Mouse (Mus musculus) liver, postnatal 0 days (tissue): Measurements from ENCODE around the gene Acox2. TPM values are rescaled to one million over a fixed set of nuclear protein-coding genes. Genes with fewer than 3 reads are reported as not detected.

ENCODE experiments used
- ATAC-seq: fragments of 200-750 bp; cut with Nextera tagmentation; 2 replicates; pipeline ENCODE4 v1.8.0; 2017; ENCODE audit warnings: mild to moderate bottlenecking, moderate library complexity
- DNase-seq: peaks from one replicate; pipeline ENCODE4 v3.0.0-alpha.2; 2016
- H3K27ac ChIP-seq: fragments of 300-500 bp; sonication (generic); 2 replicates; pipeline ENCODE4 v1.5.1; 2014; ENCODE audit warnings: antibody characterized with exemption, moderate library complexity, mild to moderate bottlenecking, low read depth
- H3K27me3 ChIP-seq: fragments of 300-500 bp; sonication (generic); 2 replicates; pipeline ENCODE4 v1.6.1; 2014; ENCODE audit warnings: low read length, control low read depth, mixed read lengths; ENCODE audit not compliant: insufficient read depth
- H3K36me3 ChIP-seq: fragments of 300-500 bp; sonication (generic); replicated peaks from 2 replicates; pipeline ENCODE4 v1.6.1; 2014; ENCODE audit warnings: mild to moderate bottlenecking, control low read depth, low read length, moderate library complexity, mixed read lengths; ENCODE audit not compliant: insufficient read depth
- H3K4me1 ChIP-seq: fragments of 300-500 bp; sonication (generic); 2 replicates; pipeline ENCODE4 v1.6.1; 2014; ENCODE audit warnings: antibody characterized with exemption, mild to moderate bottlenecking, control low read depth; ENCODE audit not compliant: insufficient read depth
- H3K4me2 ChIP-seq: fragments of 300-500 bp; sonication (generic); 2 replicates; pipeline ENCODE4 v1.6.1; 2014; ENCODE audit warnings: low read depth, mild to moderate bottlenecking, low read length, moderate library complexity, mixed read lengths
- H3K4me3 ChIP-seq: fragments of 300-500 bp; sonication (generic); 2 replicates; pipeline ENCODE4 v1.5.1; 2014; ENCODE audit warnings: low read depth, low read length
- H3K9ac ChIP-seq: fragments of 300-500 bp; sonication (generic); replicated peaks from 2 replicates; pipeline ENCODE4 v1.6.1; 2014; ENCODE audit warnings: mild to moderate bottlenecking, moderate library complexity
- H3K9me3 ChIP-seq: fragments of 300-500 bp; sonication (generic); 2 replicates; pipeline ENCODE4 v1.6.1; 2016; ENCODE audit warnings: mild to moderate bottlenecking, control low read depth, low read length, mixed read lengths
- CTCF ChIP-seq: sonication (generic); IDR thresholded peaks from 2 replicates; pipeline ENCODE4 v1.5.1; 2016; ENCODE audit warnings: antibody characterized with exemption, low read depth
- EP300 ChIP-seq: IDR thresholded peaks from 2 replicates; pipeline ENCODE4 v1.6.1; 2016; ENCODE audit warnings: antibody characterized with exemption, low read depth, mild to moderate bottlenecking
- WGBS: fragments of 180-500 bp; shearing (Covaris S2); extraction: QIAGEN DNeasy Blood & Tissue Kit; methylation state at CpG from one replicate; pipeline ENCODE4 v1.1.7; 2014; ENCODE audit not compliant: insufficient replicate concordance; 5-methylcytosine and 5-hydroxymethylcytosine counted together
- polyA plus RNA-seq: library from polyadenylated mRNA; unstranded; fragments of >200 nt; fragmentation: Nextera tagmentation; extraction: Ambion mirVana; gene quantifications from 2 replicates; pipeline ENCODE4 v1.2.1, GENCODE M21; 2015

Gene Acox2
- polyA plus RNA-seq, 1 experiment from 2014 or later = 66.7 TPM

- H3K27me3 ChIP-seq = no peaks in the 10 kb centered on the region
- DNase-seq = no peak
- H3K9me3 ChIP-seq = no peaks in the 10 kb centered on the region
- TF ChIP-seq CTCF (no peak), EP300 (no peak)
- no peak overlapping the region for H3K9ac ChIP-seq
- H3K36me3 ChIP-seq = no peaks in the 10 kb centered on the region
- peak overlapping the region; percentile 96 for H3K27ac ChIP-seq
- H3K4me1 ChIP-seq = peaks cover 4% of the 10 kb centered on the region; the same call in 1 of the 2 replicates
- ATAC-seq = no peak
- H3K4me2 ChIP-seq = no peak overlapping the region
- 54% methylated on average over 5 of the region's 5 CpGs for WGBS
- H3K4me3 ChIP-seq = no peak overlapping the region
Measured at GRCm38 (mm10) chr14:8260214-8260613, 1.1 kb upstream of the Acox2 start.

- Histone ChIP-seq H3K4me1 (peaks cover 4% of the 10 kb centered on the region; the same call in 1 of the 2 replicates), H3K27me3 (no peaks in the 10 kb centered on the region), H3K9me3 (no peaks in the 10 kb centered on the region), H3K9ac (peak overlapping the region; percentile 74), H3K27ac (peak overlapping the region; percentile 96), H3K4me2 (peak overlapping the region; percentile 69), H3K4me3 (peak overlapping the region; percentile 43), H3K36me3 (no peaks in the 10 kb centered on the region)
- DNase-seq = peak; percentile 24
- 41% methylated on average over 3 of the region's 3 CpGs for WGBS
- TF ChIP-seq EP300 (no peak), CTCF (no peak)
- peak; percentile 54 for ATAC-seq
Measured at GRCm38 (mm10) chr14:8258752-8259151, 401 bp downstream of the Acox2 start.

GRCm38 (mm10) chr14:8258335-8258627, 872 bp downstream of the Acox2 start:
- Histone ChIP-seq H3K36me3 (no peaks in the 10 kb centered on the region), H3K27me3 (no peaks in the 10 kb centered on the region), H3K4me3 (peak overlapping the region; percentile 43), H3K9me3 (no peaks in the 10 kb centered on the region), H3K4me1 (peaks cover 4% of the 10 kb centered on the region; the same call in 1 of the 2 replicates), H3K4me2 (peak overlapping the region; percentile 69), H3K9ac (peak overlapping the region; percentile 74), H3K27ac (peak overlapping the region; percentile 96)
- DNase-seq (peak; percentile 15), ATAC-seq (0 out of 2 replicates have a peak, but pooled peaks have one; percentile 2)
- TF ChIP-seq EP300 = no peak
- no peak for TF ChIP-seq CTCF
- 20% methylated on average over 3 of the region's 3 CpGs for WGBS

- TF ChIP-seq CTCF = no peak
- TF ChIP-seq EP300 = no peak
- Histone ChIP-seq H3K4me2 (peak overlapping the region; percentile 69), H3K27me3 (no peaks in the 10 kb centered on the region), H3K27ac (peak overlapping the region; percentile 96), H3K9me3 (no peaks in the 10 kb centered on the region), H3K4me1 (peaks cover 4% of the 10 kb centered on the region; the same call in 1 of the 2 replicates), H3K4me3 (peak overlapping the region; percentile 43), H3K36me3 (no peaks in the 10 kb centered on the region), H3K9ac (peak overlapping the region; percentile 74)
- DNase-seq (peak; percentile 24), ATAC-seq (peak; percentile 18; the same call in 1 of the 2 replicates)
- WGBS = 40% methylated on average over 7 of the region's 7 CpGs
Measured at GRCm38 (mm10) chr14:8257521-8258334, 1.4 kb downstream of the Acox2 start.

- WGBS = 40% methylated on average over 5 of the region's 5 CpGs
- ATAC-seq = peak; percentile 65
- H3K4me3 ChIP-seq = peak overlapping the region; percentile 43
Measured at GRCm38 (mm10) chr14:8256881-8257280, 2.3 kb downstream of the Acox2 start.

GRCm38 (mm10) chr14:8256072-8256471, 3.1 kb downstream of the Acox2 start:
- 63% methylated on average over 6 of the region's 6 CpGs for WGBS
- Histone ChIP-seq H3K4me3 (no peak overlapping the region; the same call in 1 of the 2 replicates), H3K27ac (peak overlapping the region; percentile 96; the same call in 1 of the 2 replicates), H3K4me2 (peak overlapping the region; percentile 69), H3K36me3 (no peaks in the 10 kb centered on the region; the same call in 1 of the 2 replicates), H3K27me3 (no peaks in the 10 kb centered on the region), H3K9me3 (no peaks in the 10 kb centered on the region), H3K4me1 (peaks cover 4% of the 10 kb centered on the region; the same call in 1 of the 2 replicates), H3K9ac (peak overlapping the region; percentile 74; the same call in 1 of the 2 replicates)
- TF ChIP-seq EP300 = no peak
- no peak for TF ChIP-seq CTCF
- ATAC-seq = no peak
- no peak for DNase-seq

More at GRCm38 (mm10) chr14:8256881-8257280, 2.3 kb downstream of the Acox2 start:
- TF ChIP-seq CTCF (no peak), EP300 (no peak)
- Histone ChIP-seq H3K27me3 (no peaks in the 10 kb centered on the region), H3K9ac (peak overlapping the region; percentile 74), H3K27ac (peak overlapping the region; percentile 96), H3K36me3 (no peaks in the 10 kb centered on the region), H3K9me3 (no peaks in the 10 kb centered on the region), H3K4me1 (peaks cover 4% of the 10 kb centered on the region; the same call in 1 of the 2 replicates), H3K4me2 (peak overlapping the region; percentile 69)
- peak; percentile 38 for DNase-seq
